In genomic region chr2:91964610-91965204, GRCm38 (mm10) we compare ENCODE assay signal across 11 mouse cellular contexts. TPM values are rescaled to one million over a fixed set of nuclear protein-coding genes. Genes with fewer than 3 reads are reported as not detected.
A peak's percentile ranks its signal among the peaks of the same experiment; 100 is the strongest.
DNase-seq lines count a peak whose midpoint lies in the region; ATAC-seq and TF ChIP-seq lines count a peak whose summit lies in the region.
"Had no signal": no experiment of that assay in that cellular context is flagged by ENCODE, and none has a peak within 500 bp of the region (broad histone marks: within the 10 kb centered on the region; RNA-seq: fewer than 3 reads in every experiment).

No protein-coding gene starts in this region.

- no peaks in the 10 kb centered on the region for H3K36me3 ChIP-seq in hindbrain, embryonic 12.5 days
- no peaks in the 10 kb centered on the region for H3K36me3 ChIP-seq in hindbrain, postnatal 0 days (ENCODE audit: insufficient read depth, low read length)
- no peaks in the 10 kb centered on the region for H3K36me3 ChIP-seq in limb, embryonic 11.5 days (ENCODE audit: control insufficient read depth, insufficient read depth, low read length)

- no peaks in the 10 kb centered on the region for H3K9me3 ChIP-seq in hindbrain, embryonic 12.5 days (replicated peaks)
- no peaks in the 10 kb centered on the region for H3K9me3 ChIP-seq in hindbrain, postnatal 0 days (ENCODE audit: low read length)
- no peaks in the 10 kb centered on the region for H3K9me3 ChIP-seq in limb, embryonic 11.5 days (ENCODE audit: control insufficient read depth, low read length)

- H3K4me2 ChIP-seq in hindbrain, embryonic 12.5 days (replicated peaks): 0 out of 2 replicates have a peak overlapping the region, but pooled peaks have one; percentile 16
- H3K4me2 ChIP-seq in hindbrain, postnatal 0 days (ENCODE audit: low read depth, low read length): no peak overlapping the region
- no peak overlapping the region for H3K4me2 ChIP-seq in limb, embryonic 11.5 days (ENCODE audit: low read depth, severe bottlenecking)

- no peak overlapping the region for H3K27ac ChIP-seq in hindbrain, embryonic 12.5 days
- no peak overlapping the region for H3K27ac ChIP-seq in hindbrain, postnatal 0 days
- H3K27ac ChIP-seq in limb, embryonic 11.5 days (replicated peaks; ENCODE audit: low read depth, low read length): peak overlapping the region; percentile 30; the same call in 1 of the 2 replicates

- no peak for ATAC-seq in hindbrain, embryonic 12.5 days (ENCODE audit: low FRiP score)
- ATAC-seq in hindbrain, postnatal 0 days: no peak
- ATAC-seq in limb, embryonic 11.5 days (ENCODE audit: insufficient number of reproducible peaks, low FRiP score, low TSS enrichment, low read depth): no peak

- H3K27me3 ChIP-seq in hindbrain, embryonic 12.5 days: peaks cover 14% of the 10 kb centered on the region
- H3K27me3 ChIP-seq in hindbrain, postnatal 0 days (ENCODE audit: insufficient read depth, low read length): no peaks in the 10 kb centered on the region
- H3K27me3 ChIP-seq in limb, embryonic 11.5 days (ENCODE audit: control insufficient read depth, insufficient read depth, low read length): no peaks in the 10 kb centered on the region

- 69% methylated on average over 3 of the region's 3 CpGs for WGBS in hindbrain, embryonic 12.5 days
- 74% methylated on average over 3 of the region's 3 CpGs for WGBS in hindbrain, postnatal 0 days
- 75% methylated on average over 3 of the region's 3 CpGs for WGBS in limb, embryonic 11.5 days

- no peak overlapping the region for H3K9ac ChIP-seq in hindbrain, embryonic 12.5 days
- H3K9ac ChIP-seq in hindbrain, postnatal 0 days (replicated peaks; ENCODE audit: low read length): no peak overlapping the region
- H3K9ac ChIP-seq in limb, embryonic 11.5 days (ENCODE audit: low read length): no peak overlapping the region

- DNase-seq in hindbrain, postnatal 0 days (ENCODE audit: low spot score): no peak
- DNase-seq in thymus, postnatal 0 days (ENCODE audit: low spot score): peak; percentile 27
- DNase-seq in thymus, adult 18-20 months: no peak
- no peak for DNase-seq in limb, embryonic 11.5 days (ENCODE audit: low spot score)
- no peak for DNase-seq in B cell, adult 2 months
- no peak for DNase-seq in urinary bladder, adult 2 months (ENCODE audit: low spot score)
- no peak for DNase-seq in layer of hippocampus, adult 11-12 months (ENCODE audit: low spot score)

- H3K4me1 ChIP-seq in hindbrain, embryonic 12.5 days: peaks cover 20% of the 10 kb centered on the region
- peaks cover 20% of the 10 kb centered on the region for H3K4me1 ChIP-seq in hindbrain, postnatal 0 days (ENCODE audit: insufficient read depth, low read length)
- H3K4me1 ChIP-seq in limb, embryonic 11.5 days (ENCODE audit: control insufficient read depth, insufficient read depth, low read length): peaks cover 21% of the 10 kb centered on the region

- no peak overlapping the region for H3K4me3 ChIP-seq in hindbrain, embryonic 12.5 days
- H3K4me3 ChIP-seq in hindbrain, postnatal 0 days (ENCODE audit: low read length): no peak overlapping the region
- peak overlapping the region; percentile 2; the same call in 1 of the 2 replicates for H3K4me3 ChIP-seq in limb, embryonic 11.5 days (ENCODE audit: low read depth, low read length)

- no peak for TF ChIP-seq CTCF in hindbrain, postnatal 0 days (IDR thresholded peaks at IDR 0.05; ENCODE audit: low read depth)

RNA-seq across cellular contexts. Expression of gene Dgkz, which starts 11.0 kb away (rescaled TPM):
- polyA plus RNA-seq in hindbrain, embryonic 12.5 days (2016; fragmentation: Nextera tagmentation; extraction: Ambion mirVana): 30.9 and 31.9 TPM in 2 replicates
- 150 and 163 TPM in 2 replicates for total RNA-seq in hindbrain, postnatal 0 days (2014; rRNA removed)
- polyA plus RNA-seq in hindbrain, postnatal 0 days (2015; fragmentation: Nextera tagmentation; extraction: Ambion mirVana): 40.7 and 41.2 TPM in 2 replicates
- polyA plus RNA-seq in thymus, postnatal 0 days (2015; fragmentation: Nextera tagmentation; extraction: Ambion mirVana): 70.9 and 81.0 TPM in 2 replicates
- polyA plus RNA-seq in limb, embryonic 11.5 days (2014; fragmentation: Nextera tagmentation; extraction: Ambion mirVana): 36.9 and 37.6 TPM in 2 replicates
- polyA plus RNA-seq in urinary bladder, adult 2 months (2012; rRNA removed): 135 and 148 TPM in 2 replicates

RNA-seq across cellular contexts. Expression of gene Gm9821, which starts 19.2 kb away (rescaled TPM):
- 0.50 and 0.57 TPM in 2 replicates for polyA plus RNA-seq in hindbrain, embryonic 12.5 days (2016; fragmentation: Nextera tagmentation; extraction: Ambion mirVana)
- not detected in 2 replicates for total RNA-seq in hindbrain, postnatal 0 days (2014; rRNA removed)
- 0.08 TPM in 1 of 2 replicates, not detected in the other for polyA plus RNA-seq in hindbrain, postnatal 0 days (2015; fragmentation: Nextera tagmentation; extraction: Ambion mirVana)
- polyA plus RNA-seq in thymus, postnatal 0 days (2015; fragmentation: Nextera tagmentation; extraction: Ambion mirVana): 2.5 and 3.4 TPM in 2 replicates
- polyA plus RNA-seq in limb, embryonic 11.5 days (2014; fragmentation: Nextera tagmentation; extraction: Ambion mirVana): 0.32 and 0.48 TPM in 2 replicates
- 0.03 TPM in 1 of 2 replicates, not detected in the other for polyA plus RNA-seq in urinary bladder, adult 2 months (2012; rRNA removed)
- total RNA-seq: gastrocnemius, postnatal 14 days had no signal
- polyA plus RNA-seq: cortical plate, adult 2 months; midbrain, embryonic 16.5 days had no signal

RNA-seq across cellular contexts. Expression of gene Mdk, which starts 32.6 kb away (rescaled TPM):
- polyA plus RNA-seq in hindbrain, embryonic 12.5 days (2016; fragmentation: Nextera tagmentation; extraction: Ambion mirVana): 904 and 962 TPM in 2 replicates
- 54.9 and 78.4 TPM in 2 replicates for total RNA-seq in hindbrain, postnatal 0 days (2014; rRNA removed)
- 167 and 171 TPM in 2 replicates for polyA plus RNA-seq in hindbrain, postnatal 0 days (2015; fragmentation: Nextera tagmentation; extraction: Ambion mirVana)
- polyA plus RNA-seq in thymus, postnatal 0 days (2015; fragmentation: Nextera tagmentation; extraction: Ambion mirVana): 118 and 153 TPM in 2 replicates
- polyA plus RNA-seq in limb, embryonic 11.5 days (2014; fragmentation: Nextera tagmentation; extraction: Ambion mirVana): 2,345 and 2,452 TPM in 2 replicates
- polyA plus RNA-seq in urinary bladder, adult 2 months (2012; rRNA removed): 34.7 and 37.5 TPM in 2 replicates

RNA-seq across cellular contexts. Expression of gene Chrm4, which starts 37.7 kb away (rescaled TPM):
- 0.77 and 1.0 TPM in 2 replicates for polyA plus RNA-seq in hindbrain, embryonic 12.5 days (2016; fragmentation: Nextera tagmentation; extraction: Ambion mirVana)
- 3.3 and 4.4 TPM in 2 replicates for total RNA-seq in hindbrain, postnatal 0 days (2014; rRNA removed)
- polyA plus RNA-seq in hindbrain, postnatal 0 days (2015; fragmentation: Nextera tagmentation; extraction: Ambion mirVana): 0.75 and 0.93 TPM in 2 replicates
- 0.09 and 0.12 TPM in 2 replicates for polyA plus RNA-seq in thymus, postnatal 0 days (2015; fragmentation: Nextera tagmentation; extraction: Ambion mirVana)
- 0.53 and 0.68 TPM in 2 replicates for polyA plus RNA-seq in limb, embryonic 11.5 days (2014; fragmentation: Nextera tagmentation; extraction: Ambion mirVana)
- polyA plus RNA-seq in urinary bladder, adult 2 months (2012; rRNA removed): 0.06 and 0.11 TPM in 2 replicates
- total RNA-seq: gastrocnemius, postnatal 14 days had no signal

RNA-seq across cellular contexts. Expression of gene Creb3l1, which starts 59.6 kb away (rescaled TPM):
- 2.1 and 2.9 TPM in 2 replicates for polyA plus RNA-seq in hindbrain, embryonic 12.5 days (2016; fragmentation: Nextera tagmentation; extraction: Ambion mirVana)
- 3.4 and 3.5 TPM in 2 replicates for total RNA-seq in hindbrain, postnatal 0 days (2014; rRNA removed)
- 3.2 and 3.5 TPM in 2 replicates for polyA plus RNA-seq in hindbrain, postnatal 0 days (2015; fragmentation: Nextera tagmentation; extraction: Ambion mirVana)
- 1.5 TPM in 2 replicates for polyA plus RNA-seq in thymus, postnatal 0 days (2015; fragmentation: Nextera tagmentation; extraction: Ambion mirVana)
- 0.85 and 1.3 TPM in 2 replicates for polyA plus RNA-seq in limb, embryonic 11.5 days (2014; fragmentation: Nextera tagmentation; extraction: Ambion mirVana)
- polyA plus RNA-seq in urinary bladder, adult 2 months (2012; rRNA removed): 4.9 and 15.4 TPM in 2 replicates
